In genomic region chr9:54764091-54764490, GRCm38 (mm10) we compare ENCODE assay signal across 8 mouse cellular contexts. TPM values are rescaled to one million over a fixed set of nuclear protein-coding genes. Genes with fewer than 3 reads are reported as not detected.
DNase-seq lines count a peak whose midpoint lies in the region; ATAC-seq and TF ChIP-seq lines count a peak whose summit lies in the region.
"Had no signal": no experiment of that assay in that cellular context is flagged by ENCODE, and none has a peak within 500 bp of the region (broad histone marks: within the 10 kb centered on the region; RNA-seq: fewer than 3 reads in every experiment).

No protein-coding gene starts in this region.

- H3K4me3 ChIP-seq in lung, embryonic 14.5 days (ENCODE audit: low read depth, low read length): peak overlapping the region; percentile 39
- peak overlapping the region; percentile 34 for H3K4me3 ChIP-seq in forebrain, embryonic 11.5 days (ENCODE audit: low read depth, low read length)
- H3K4me3 ChIP-seq in limb, embryonic 10.5 days: peak overlapping the region; percentile 57
- H3K4me3 ChIP-seq in stomach, embryonic 15.5 days (replicated peaks): no peak overlapping the region
- H3K4me3 ChIP-seq: erythroblast, embryonic 14.5 days had no signal

- 0 out of 2 replicates have a peak, but pooled peaks cover 4% of the 10 kb centered on the region for H3K4me1 ChIP-seq in lung, embryonic 14.5 days (ENCODE audit: insufficient read depth)
- H3K4me1 ChIP-seq in forebrain, embryonic 11.5 days (replicated peaks; ENCODE audit: control insufficient read depth, insufficient read depth, low read length): peaks cover 8% of the 10 kb centered on the region
- H3K4me1 ChIP-seq in limb, embryonic 10.5 days: peaks cover 55% of the 10 kb centered on the region
- H3K4me1 ChIP-seq in stomach, embryonic 15.5 days: peaks cover 17% of the 10 kb centered on the region

- no peaks in the 10 kb centered on the region for H3K36me3 ChIP-seq in lung, embryonic 14.5 days (ENCODE audit: insufficient read depth)
- H3K36me3 ChIP-seq in forebrain, embryonic 11.5 days (ENCODE audit: control insufficient read depth, insufficient read depth, low read length): no peaks in the 10 kb centered on the region
- H3K36me3 ChIP-seq in limb, embryonic 10.5 days: peaks cover 10% of the 10 kb centered on the region
- no peaks in the 10 kb centered on the region for H3K36me3 ChIP-seq in stomach, embryonic 15.5 days

- H3K27me3 ChIP-seq in lung, embryonic 14.5 days (ENCODE audit: insufficient read depth, low read length): peaks cover 53% of the 10 kb centered on the region
- H3K27me3 ChIP-seq in forebrain, embryonic 11.5 days (ENCODE audit: control insufficient read depth, insufficient read depth, low read length): peaks cover 31% of the 10 kb centered on the region
- peaks cover 43% of the 10 kb centered on the region for H3K27me3 ChIP-seq in limb, embryonic 10.5 days (ENCODE audit: low read depth, poor library complexity, severe bottlenecking)
- H3K27me3 ChIP-seq in stomach, embryonic 15.5 days (replicated peaks): peaks cover 36% of the 10 kb centered on the region

- H3K9ac ChIP-seq in lung, embryonic 14.5 days: no peak overlapping the region
- H3K9ac ChIP-seq in forebrain, embryonic 11.5 days (ENCODE audit: low read length): no peak overlapping the region
- no peak overlapping the region for H3K9ac ChIP-seq in stomach, embryonic 15.5 days

- no peak overlapping the region for H3K27ac ChIP-seq in lung, embryonic 14.5 days (ENCODE audit: low read depth)
- H3K27ac ChIP-seq in forebrain, embryonic 11.5 days (ENCODE audit: low read depth, low read length): no peak overlapping the region
- H3K27ac ChIP-seq in limb, embryonic 10.5 days: peak overlapping the region; percentile 80
- H3K27ac ChIP-seq in stomach, embryonic 15.5 days: no peak overlapping the region

- no peak for TF ChIP-seq CTCF in lung, embryonic 14.5 days (IDR thresholded peaks at IDR 0.05; ENCODE audit: low read depth)

- H3K4me2 ChIP-seq in lung, embryonic 14.5 days: peak overlapping the region; percentile 72
- peak overlapping the region; percentile 60; the same call in 1 of the 2 replicates for H3K4me2 ChIP-seq in forebrain, embryonic 11.5 days (ENCODE audit: low read depth, low read length, severe bottlenecking)
- H3K4me2 ChIP-seq in stomach, embryonic 15.5 days: peak overlapping the region; percentile 68; the same call in 1 of the 2 replicates

- no peak for ATAC-seq in lung, embryonic 14.5 days (ENCODE audit: insufficient read depth)
- ATAC-seq in forebrain, embryonic 11.5 days (replicated peaks; ENCODE audit: low FRiP score): no peak
- ATAC-seq in stomach, embryonic 15.5 days (ENCODE audit: insufficient read depth, low FRiP score, low read depth): no peak

- DNase-seq in lung, embryonic 14.5 days: no peak
- DNase-seq in lung, postnatal 25 days (ENCODE audit: low spot score): no peak
- DNase-seq in forebrain, embryonic 11.5 days (ENCODE audit: low spot score): no peak
- DNase-seq in limb, embryonic 10.5 days (ENCODE audit: low spot score): peak; percentile 53
- DNase-seq in left cerebral cortex, adult 11 months (ENCODE audit: low spot score): no peak
- no peak for DNase-seq in kidney, adult 11 months

- H3K9me3 ChIP-seq in lung, embryonic 14.5 days (ENCODE audit: low read depth, low read length): no peaks in the 10 kb centered on the region
- no peaks in the 10 kb centered on the region for H3K9me3 ChIP-seq in forebrain, embryonic 11.5 days (ENCODE audit: control insufficient read depth, low read length)
- H3K9me3 ChIP-seq in limb, embryonic 10.5 days (replicated peaks): no peaks in the 10 kb centered on the region
- H3K9me3 ChIP-seq in stomach, embryonic 15.5 days: no peaks in the 10 kb centered on the region

- 25% methylated on average over 12 of the region's 12 CpGs for WGBS in lung, embryonic 14.5 days
- WGBS in forebrain, embryonic 11.5 days: 16% methylated on average over 12 of the region's 12 CpGs
- WGBS in limb, embryonic 10.5 days: 19% methylated on average over 12 of the region's 12 CpGs
- whole genome bisulfite sequencing in stomach, embryonic 15.5 days: 28% methylated on average over 12 of the region's 12 CpGs

RNA-seq across cellular contexts. Expression of gene Crabp1, which starts 0.5 kb away (rescaled TPM):
- 13.2 and 15.1 TPM in 2 replicates for polyA plus RNA-seq in lung, embryonic 14.5 days (2014; fragmentation: Nextera tagmentation; extraction: Ambion mirVana)
- polyA plus RNA-seq in forebrain, embryonic 11.5 days (2014; fragmentation: Nextera tagmentation; extraction: Ambion mirVana): 219 and 275 TPM in 2 replicates
- polyA plus RNA-seq in limb, embryonic 10.5 days (2016; fragmentation: Nextera tagmentation; extraction: Ambion mirVana): 615 and 856 TPM in 2 replicates
- 45.9 and 72.7 TPM in 2 replicates for polyA plus RNA-seq in stomach, embryonic 15.5 days (2015; fragmentation: Nextera tagmentation; extraction: Ambion mirVana)
- polyA plus RNA-seq: erythroblast, embryonic 14.5 days had no signal

RNA-seq across cellular contexts. Expression of gene Wdr61, which starts 29.8 kb away (rescaled TPM):
- 148 and 156 TPM in 2 replicates for polyA plus RNA-seq in lung, embryonic 14.5 days (2014; fragmentation: Nextera tagmentation; extraction: Ambion mirVana)
- polyA plus RNA-seq in forebrain, embryonic 11.5 days (2014; fragmentation: Nextera tagmentation; extraction: Ambion mirVana): 158 and 159 TPM in 2 replicates
- 178 and 190 TPM in 2 replicates for polyA plus RNA-seq in limb, embryonic 10.5 days (2016; fragmentation: Nextera tagmentation; extraction: Ambion mirVana)
- 147 and 164 TPM in 2 replicates for polyA plus RNA-seq in stomach, embryonic 15.5 days (2015; fragmentation: Nextera tagmentation; extraction: Ambion mirVana)
